Mouse (Mus musculus) fat pad, adult 2 months (tissue): ENCODE results near the gene Rer1.
A peak's percentile ranks its signal among the peaks of the same experiment; 100 is the strongest.

Experiments
- DNase-seq: peaks from one replicate; pipeline ENCODE4 v3.0.0-alpha.2; 2011; ENCODE audit warnings: low read depth, low spot score; ENCODE audit errors: extremely low read depth

The Rer1 gene

GRCm38 (mm10) chr4:155086108-155087024 is at the start of gene Rer1, which contains the start of gene Morn1:
TSS of gene Rer1 (minus strand) at chr4:155086382.
TSS of gene Morn1 (plus strand) at chr4:155086577.
- DNase-seq = peak; percentile 76

DNA sequence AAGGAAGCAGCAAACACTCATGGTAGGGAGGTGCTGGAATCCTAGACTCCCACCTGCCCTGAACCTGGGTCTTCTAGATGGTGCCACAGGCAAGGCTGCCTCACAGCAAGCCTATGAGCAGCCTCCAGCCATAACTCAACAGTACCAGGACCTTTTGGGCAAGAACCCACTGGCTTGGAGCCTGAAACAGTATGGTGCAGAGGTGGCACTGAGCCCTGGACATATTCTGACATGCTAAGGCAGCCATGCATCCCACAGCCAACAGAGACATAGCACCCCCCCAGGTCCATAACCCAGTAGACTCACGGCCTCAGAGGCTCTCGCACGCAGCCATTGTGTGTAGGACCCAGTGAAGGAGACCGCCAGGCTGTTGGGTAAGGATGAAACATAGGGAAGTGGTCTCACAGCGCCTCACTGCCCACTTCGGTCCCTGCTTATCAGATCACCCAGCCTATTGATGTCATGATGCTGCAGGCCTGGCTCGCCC is 48.5 kb upstream of the Rer1 start:
- DNase-seq = no peak

GRCm38 (mm10) chr4:155133658-155134417 is 47.7 kb upstream of the Rer1 start:
- DNase-seq = no peak

DNA sequence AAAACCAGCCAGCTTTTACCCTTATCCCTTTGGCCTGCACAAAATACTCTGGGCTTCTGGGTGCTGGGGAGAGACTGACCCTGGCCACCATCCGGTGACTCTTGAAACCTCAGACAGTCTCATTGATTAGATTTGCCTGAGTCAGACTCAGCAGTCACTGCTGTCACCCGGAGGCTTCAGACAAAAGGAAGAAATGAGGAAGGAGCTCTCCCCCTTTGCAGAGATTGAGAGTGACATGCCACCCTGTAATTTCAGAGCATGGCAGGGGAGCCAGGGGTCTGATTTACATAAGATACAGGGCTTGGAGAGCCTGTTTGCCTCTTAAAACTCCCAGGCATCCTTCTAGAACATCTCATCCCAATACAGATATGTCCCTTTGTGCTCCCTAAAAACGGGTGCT is 47.0 kb upstream of the Rer1 start:
- DNase-seq = no peak

DNA sequence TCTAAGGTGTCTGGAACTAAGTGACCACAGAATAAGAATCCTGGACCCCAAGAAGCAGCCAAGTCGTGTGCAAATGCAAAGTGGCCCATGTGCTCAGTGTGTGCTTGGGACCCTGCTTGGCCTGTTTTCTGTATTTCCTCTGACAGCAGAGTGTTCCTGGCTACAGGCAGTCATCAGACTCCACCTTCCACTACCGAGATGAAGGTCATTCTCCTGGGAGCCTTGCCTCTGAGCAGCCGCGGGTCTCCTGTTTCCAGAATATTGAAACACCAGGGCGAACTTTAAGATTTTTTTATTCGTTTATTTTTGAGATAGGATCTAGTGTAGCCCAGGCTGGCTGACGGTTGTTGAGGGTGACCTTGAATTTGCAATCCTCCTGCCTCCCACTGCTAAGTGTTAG is 44.4 kb upstream of the Rer1 start:
- no peak for DNase-seq

DNA sequence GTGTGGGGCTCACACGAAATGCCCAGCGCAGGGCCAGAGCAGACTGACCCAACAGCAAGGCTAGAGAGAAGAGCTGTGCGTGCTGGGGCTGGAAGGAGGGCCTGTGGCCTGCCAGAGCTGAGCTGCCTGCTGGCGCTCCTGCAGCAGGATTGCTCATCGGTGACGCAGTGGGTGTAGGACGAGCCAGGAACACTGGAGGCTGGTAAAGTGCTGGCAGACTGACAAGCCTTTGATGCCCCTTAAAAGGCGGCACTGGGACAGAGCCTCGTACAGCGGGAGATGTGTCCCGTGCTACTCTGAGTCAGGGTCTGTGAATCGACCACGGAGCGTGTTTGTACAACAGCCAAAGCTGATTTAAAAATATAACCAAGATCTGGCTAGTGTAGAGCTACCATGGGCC is 43.8 kb upstream of the Rer1 start:
- peak; percentile 37 for DNase-seq

- DNase-seq = peak; percentile 19
These were observed 43.1 kb upstream of the Rer1 start for GRCm38 (mm10) chr4:155129132-155129917.

DNA sequence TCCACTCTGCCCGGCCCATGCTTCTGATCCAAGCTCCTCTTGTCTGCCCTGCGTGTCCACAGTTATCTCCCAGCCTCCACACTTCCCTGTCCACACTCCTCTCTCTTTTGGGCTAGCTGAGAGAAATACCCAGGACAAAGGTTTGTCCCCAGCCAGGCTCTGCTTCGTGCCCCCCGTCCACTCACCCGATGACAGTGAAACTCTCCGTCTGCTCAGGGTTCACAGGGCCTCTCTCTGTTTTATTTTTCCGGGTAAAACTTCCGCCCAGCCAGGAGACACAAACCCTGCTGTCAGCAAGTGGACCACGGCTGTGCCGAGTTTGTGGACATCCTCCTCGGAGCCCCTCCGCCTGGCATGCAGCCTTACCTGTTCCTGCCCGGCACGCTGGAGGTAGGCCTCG is 42.2 kb upstream of the Rer1 start:
- DNase-seq = no peak

GRCm38 (mm10) chr4:155126602-155127372 is 40.6 kb upstream of the Rer1 start:
- DNase-seq = no peak

- no peak for DNase-seq
These were observed 40.0 kb upstream of the Rer1 start for GRCm38 (mm10) chr4:155126194-155126593.

DNA sequence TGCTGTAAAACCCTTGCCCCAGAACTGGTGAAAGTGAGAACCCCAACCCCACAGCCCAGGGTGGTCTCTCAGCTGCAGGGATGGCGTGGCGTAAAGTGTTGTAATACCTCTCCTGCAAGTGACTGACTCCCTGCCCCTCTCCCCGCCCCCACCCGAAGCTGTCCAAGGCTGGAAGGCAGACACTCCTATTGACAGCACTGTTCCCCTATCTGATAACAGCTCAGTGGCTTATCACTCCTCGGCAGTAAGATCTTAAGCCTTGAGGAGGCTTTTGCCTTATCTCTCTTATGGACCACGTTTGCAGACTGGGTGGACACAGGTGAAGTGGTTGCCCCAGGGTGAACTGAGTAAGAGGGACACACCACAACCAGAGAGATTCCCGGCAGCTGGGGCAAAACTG is 39.1 kb upstream of the Rer1 start:
- no peak for DNase-seq

GRCm38 (mm10) chr4:155123868-155124534 is 37.8 kb upstream of the Rer1 start:
- DNase-seq = no peak

DNA sequence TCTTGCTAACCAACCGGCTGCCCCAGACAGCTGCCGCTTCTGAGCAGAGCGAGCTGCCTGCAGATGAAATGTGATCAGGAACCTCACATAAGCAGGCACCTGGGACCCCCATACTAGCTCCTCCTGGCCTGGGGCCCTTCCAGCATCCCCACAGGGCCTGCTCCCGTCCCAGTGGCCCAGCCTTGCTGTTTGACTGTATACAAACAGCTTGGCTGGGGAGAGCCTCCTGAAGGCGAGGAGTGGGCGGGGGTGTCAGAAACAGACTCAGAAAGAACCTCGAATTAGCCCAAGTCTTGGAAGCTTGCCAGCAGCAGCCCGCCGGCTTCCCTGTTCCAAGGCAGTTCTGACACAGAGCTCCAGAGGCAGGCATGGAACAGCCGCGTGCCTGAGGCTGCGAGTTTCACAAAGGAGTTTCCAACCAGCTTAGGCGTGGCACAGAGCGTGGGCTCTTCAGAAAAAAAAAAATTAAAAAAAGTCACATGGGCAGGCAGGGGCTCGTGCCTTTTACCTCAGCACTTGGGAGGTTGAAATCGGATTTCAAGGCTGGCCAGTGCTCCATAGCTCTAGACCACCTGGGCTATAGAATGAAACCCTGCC is 36.4 kb upstream of the Rer1 start:
- DNase-seq = peak; percentile 37

- no peak for DNase-seq
These were observed 35.8 kb upstream of the Rer1 start for GRCm38 (mm10) chr4:155121915-155122443.

GRCm38 (mm10) chr4:155121222-155121621 is 35.0 kb upstream of the Rer1 start:
- no peak for DNase-seq

DNA sequence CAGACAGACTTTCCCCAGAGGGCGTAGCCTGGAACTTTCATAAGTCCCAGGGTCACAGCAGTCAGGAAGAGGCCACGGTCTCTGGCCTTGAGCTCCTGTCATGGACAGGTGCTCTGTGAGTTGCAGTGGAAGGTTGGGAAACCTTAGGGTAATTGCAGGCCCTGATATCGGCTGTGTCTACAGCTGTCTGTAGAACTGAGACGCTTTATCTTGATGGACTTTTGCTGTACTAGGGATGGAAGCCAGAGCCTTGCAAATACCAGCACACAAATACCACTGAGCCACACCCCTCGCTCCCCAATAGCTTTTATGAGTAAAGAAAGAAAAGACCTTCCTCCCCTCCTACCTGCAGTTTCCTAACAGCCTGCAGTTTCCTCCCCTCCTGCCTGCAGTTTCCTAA is 34.4 kb upstream of the Rer1 start:
- peak; percentile 14 for DNase-seq

GRCm38 (mm10) chr4:155120038-155120437 is 33.9 kb upstream of the Rer1 start:
- DNase-seq = no peak

- DNase-seq = no peak
These were observed 32.1 kb upstream of the Rer1 start for GRCm38 (mm10) chr4:155118278-155118677.

DNA sequence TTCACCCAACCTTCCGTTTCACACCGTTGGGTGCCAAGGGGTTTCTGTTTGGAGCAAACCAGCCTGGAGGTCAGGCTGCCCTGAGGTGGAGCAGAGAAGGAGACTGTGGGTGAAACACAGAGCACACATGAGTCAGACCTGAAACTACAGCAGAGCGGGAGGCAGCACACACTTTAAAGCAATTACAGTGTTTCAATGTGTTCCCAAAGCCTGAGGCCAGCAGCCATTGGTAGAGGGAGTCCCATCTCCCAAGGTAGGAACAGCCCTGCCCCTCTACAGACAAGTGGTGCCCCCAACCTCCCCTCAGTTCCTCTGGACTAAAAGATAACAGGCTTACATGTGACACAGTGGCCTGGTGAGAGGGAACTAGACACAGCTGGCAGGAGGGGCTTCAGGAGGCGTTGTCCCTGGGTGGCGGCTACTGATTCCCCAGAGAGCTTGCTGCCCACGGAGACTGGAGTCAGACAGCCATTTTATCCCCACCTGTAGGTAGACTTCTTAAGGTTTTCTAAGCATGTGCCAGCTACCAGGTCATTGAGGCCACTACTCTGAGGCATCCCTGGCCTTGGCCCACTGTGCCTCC is 31.3 kb upstream of the Rer1 start:
- DNase-seq = no peak
